Mouse (Mus musculus): Measurements from ENCODE around the gene Fbxl15. TPM values are rescaled to one million over a fixed set of nuclear protein-coding genes. Genes with fewer than 3 reads are reported as not detected.

The Fbxl15 gene
- polyA plus RNA-seq, 1 experiment from 2014 or later = 25.5 TPM

GRCm38 (mm10) chr19:46307781-46308180, 20.2 kb upstream of the Fbxl15 start:
- Histone ChIP-seq H3K4me2 (no peak overlapping the region), H3K4me3 (ENCODE audit: low read depth, low read length) (no peak overlapping the region), H3K9me3 (ENCODE audit: control insufficient read depth, low read length) (no peaks in the 10 kb centered on the region), H3K27me3 (ENCODE audit: control insufficient read depth, insufficient read depth, low read length) (peaks cover 20% of the 10 kb centered on the region), H3K27ac (ENCODE audit: low read depth, low read length) (no peak overlapping the region), H3K9ac (ENCODE audit: low read length) (no peak overlapping the region), H3K36me3 (ENCODE audit: control insufficient read depth, insufficient read depth, low read length) (no peaks in the 10 kb centered on the region), H3K4me1 (ENCODE audit: control insufficient read depth, insufficient read depth, low read length) (peaks cover 18% of the 10 kb centered on the region)
- WGBS = 80% methylated on average over 16 of the region's 16 CpGs
- ATAC-seq (ENCODE audit: low FRiP score) (no peak), DNase-seq (ENCODE audit: low spot score, missing footprints) (no peak)

DNA sequence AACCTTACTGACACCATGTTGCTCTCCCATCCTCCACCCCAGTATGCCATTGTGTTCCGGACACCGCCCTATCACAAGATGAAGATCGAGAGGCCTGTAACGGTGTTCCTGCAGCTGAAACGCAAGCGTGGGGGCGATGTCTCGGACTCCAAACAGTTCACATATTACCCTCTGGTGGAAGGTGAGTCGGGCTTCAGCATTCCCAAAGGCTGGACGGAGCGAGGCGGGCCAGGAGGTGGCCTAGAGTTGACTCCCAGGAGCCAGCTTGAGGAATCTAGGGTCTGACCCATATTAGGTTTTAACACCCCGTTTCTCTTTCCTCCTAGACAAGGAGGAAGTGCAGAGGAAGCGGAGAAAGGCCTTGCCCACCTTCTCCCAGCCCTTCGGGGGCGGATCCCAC, 19.7 kb upstream of the Fbxl15 start:
- 62% methylated on average over 16 of the region's 16 CpGs for WGBS
- H3K27ac ChIP-seq (ENCODE audit: low read depth, low read length) = no peak overlapping the region
- ATAC-seq (ENCODE audit: low FRiP score) (no peak), DNase-seq (ENCODE audit: low spot score, missing footprints) (no peak)
- no peaks in the 10 kb centered on the region for H3K36me3 ChIP-seq (ENCODE audit: control insufficient read depth, insufficient read depth, low read length)
- peaks cover 21% of the 10 kb centered on the region for H3K27me3 ChIP-seq (ENCODE audit: control insufficient read depth, insufficient read depth, low read length)
- peaks cover 18% of the 10 kb centered on the region for H3K4me1 ChIP-seq (ENCODE audit: control insufficient read depth, insufficient read depth, low read length)
- no peak overlapping the region for H3K9ac ChIP-seq (ENCODE audit: low read length)
- no peaks in the 10 kb centered on the region for H3K9me3 ChIP-seq (ENCODE audit: control insufficient read depth, low read length)
- H3K4me2 ChIP-seq = peak overlapping the region; percentile 50
- no peak overlapping the region for H3K4me3 ChIP-seq (ENCODE audit: low read depth, low read length)

GRCm38 (mm10) chr19:46308706-46309435, 19.1 kb upstream of the Fbxl15 start:
- Histone ChIP-seq H3K27me3 (ENCODE audit: control insufficient read depth, insufficient read depth, low read length) (peaks cover 26% of the 10 kb centered on the region), H3K27ac (ENCODE audit: low read depth, low read length) (no peak overlapping the region), H3K4me2 (peak overlapping the region; percentile 50), H3K4me3 (ENCODE audit: low read depth, low read length) (peak overlapping the region; percentile 26), H3K36me3 (ENCODE audit: control insufficient read depth, insufficient read depth, low read length) (no peaks in the 10 kb centered on the region), H3K9ac (ENCODE audit: low read length) (peak overlapping the region; percentile 44; the same call in 1 of the 2 replicates), H3K9me3 (ENCODE audit: control insufficient read depth, low read length) (no peaks in the 10 kb centered on the region), H3K4me1 (ENCODE audit: control insufficient read depth, insufficient read depth, low read length) (peaks cover 18% of the 10 kb centered on the region)
- WGBS = under 1% methylated on average over 47 of the region's 47 CpGs
- ATAC-seq (ENCODE audit: low FRiP score) (peak; percentile 55), DNase-seq (ENCODE audit: low spot score, missing footprints) (peak; percentile 98)

DNA sequence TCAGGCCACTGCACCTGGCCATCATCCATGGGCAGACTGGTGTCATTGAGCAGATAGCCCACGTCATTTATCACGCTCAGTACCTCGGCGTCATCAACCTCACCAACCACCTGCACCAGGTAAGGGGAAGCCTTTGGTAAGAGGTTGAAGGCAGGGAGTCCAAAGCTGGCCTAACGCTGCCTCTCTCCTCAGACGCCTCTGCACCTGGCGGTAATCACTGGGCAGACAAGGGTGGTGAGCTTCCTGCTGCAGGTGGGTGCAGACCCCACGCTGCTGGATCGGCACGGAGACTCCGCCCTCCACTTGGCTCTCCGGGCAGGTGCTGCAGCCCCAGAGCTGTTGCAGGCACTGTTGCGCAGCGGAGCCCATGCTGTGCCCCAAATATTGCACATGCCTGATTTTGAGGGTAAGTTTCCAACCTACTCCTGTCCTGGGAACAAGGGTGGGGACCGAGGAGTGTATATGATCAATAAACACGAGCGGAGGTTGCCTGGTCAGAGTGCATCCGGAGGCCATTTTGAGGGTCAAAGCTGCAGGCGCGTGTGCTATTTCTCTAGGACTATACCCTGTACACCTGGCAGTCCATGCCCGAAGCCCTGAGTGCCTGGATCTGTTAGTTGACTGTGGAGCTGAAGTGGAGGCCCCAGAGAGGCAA, 18.2 kb upstream of the Fbxl15 start:
- H3K4me3 ChIP-seq (ENCODE audit: low read depth, low read length) = no peak overlapping the region
- H3K27me3 ChIP-seq (ENCODE audit: control insufficient read depth, insufficient read depth, low read length) = peaks cover 35% of the 10 kb centered on the region
- peaks cover 14% of the 10 kb centered on the region for H3K4me1 ChIP-seq (ENCODE audit: control insufficient read depth, insufficient read depth, low read length)
- H3K9ac ChIP-seq (ENCODE audit: low read length) = no peak overlapping the region
- no peak overlapping the region for H3K27ac ChIP-seq (ENCODE audit: low read depth, low read length)
- H3K9me3 ChIP-seq (ENCODE audit: control insufficient read depth, low read length) = no peaks in the 10 kb centered on the region
- no peaks in the 10 kb centered on the region for H3K36me3 ChIP-seq (ENCODE audit: control insufficient read depth, insufficient read depth, low read length)
- ATAC-seq (ENCODE audit: low FRiP score) (no peak), DNase-seq (ENCODE audit: low spot score, missing footprints) (peak; percentile 49)
- WGBS = 79% methylated on average over 21 of the region's 21 CpGs
- no peak overlapping the region for H3K4me2 ChIP-seq

DNA sequence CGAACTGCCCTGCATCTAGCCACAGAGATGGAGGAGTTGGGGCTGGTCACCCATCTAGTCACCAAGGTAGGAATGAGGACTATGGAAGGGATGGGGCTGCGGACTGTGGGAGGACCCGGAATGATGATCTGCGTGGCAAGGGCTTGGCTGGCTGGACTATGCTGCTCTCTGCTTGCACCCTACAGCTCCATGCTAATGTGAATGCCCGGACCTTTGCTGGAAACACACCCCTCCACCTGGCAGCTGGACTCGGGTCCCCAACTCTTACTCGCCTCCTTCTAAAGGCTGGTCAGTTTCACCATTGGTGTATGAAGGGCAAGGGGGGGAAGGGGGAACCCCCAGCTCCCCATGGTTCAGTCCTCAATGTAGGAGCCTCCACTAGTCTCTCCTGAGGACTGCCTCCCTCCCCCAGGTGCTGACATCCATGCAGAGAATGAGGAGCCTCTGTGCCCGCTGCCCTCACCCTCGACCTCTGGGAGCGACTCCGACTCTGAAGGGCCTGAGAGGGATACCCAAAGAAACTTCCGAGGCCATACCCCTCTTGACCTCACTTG, 17.6 kb upstream of the Fbxl15 start:
- H3K36me3 ChIP-seq (ENCODE audit: control insufficient read depth, insufficient read depth, low read length) = no peaks in the 10 kb centered on the region
- no peak overlapping the region for H3K4me3 ChIP-seq (ENCODE audit: low read depth, low read length)
- DNase-seq (ENCODE audit: low spot score, missing footprints) = peak; percentile 71
- WGBS = 88% methylated on average over 12 of the region's 12 CpGs
- no peak overlapping the region for H3K27ac ChIP-seq (ENCODE audit: low read depth, low read length)
- peaks cover 8% of the 10 kb centered on the region for H3K4me1 ChIP-seq (ENCODE audit: control insufficient read depth, insufficient read depth, low read length)
- H3K27me3 ChIP-seq (ENCODE audit: control insufficient read depth, insufficient read depth, low read length) = peaks cover 41% of the 10 kb centered on the region
- H3K4me2 ChIP-seq = no peak overlapping the region
- ATAC-seq (ENCODE audit: low FRiP score) = no peak
- H3K9me3 ChIP-seq (ENCODE audit: control insufficient read depth, low read length) = no peaks in the 10 kb centered on the region
- H3K9ac ChIP-seq (ENCODE audit: low read length) = no peak overlapping the region

DNA sequence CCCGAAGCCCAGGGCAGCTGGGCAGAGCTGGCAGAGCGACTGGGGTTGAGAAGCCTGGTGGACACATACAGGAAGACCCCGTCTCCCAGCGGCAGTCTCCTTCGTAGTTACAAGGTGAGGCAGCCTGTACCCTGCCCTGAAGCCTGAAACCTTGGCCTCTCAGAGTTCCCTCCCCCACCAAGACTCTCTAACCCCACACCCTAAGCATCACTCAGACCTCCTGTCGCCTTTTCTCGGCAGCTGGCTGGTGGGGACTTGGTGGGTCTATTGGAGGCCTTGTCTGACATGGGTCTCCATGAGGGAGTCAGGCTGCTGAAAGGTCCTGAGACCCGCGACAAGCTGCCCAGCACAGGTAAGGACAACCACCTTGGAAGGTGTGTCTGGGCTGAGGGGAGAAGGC, 16.6 kb upstream of the Fbxl15 start:
- H3K9ac ChIP-seq (ENCODE audit: low read length) = no peak overlapping the region
- ATAC-seq (ENCODE audit: low FRiP score) = no peak
- no peak overlapping the region for H3K4me2 ChIP-seq
- H3K4me1 ChIP-seq (ENCODE audit: control insufficient read depth, insufficient read depth, low read length) = peaks cover 4% of the 10 kb centered on the region; the same call in 1 of the 2 replicates
- no peaks in the 10 kb centered on the region for H3K9me3 ChIP-seq (ENCODE audit: control insufficient read depth, low read length)
- WGBS = 85% methylated on average over 9 of the region's 9 CpGs
- H3K4me3 ChIP-seq (ENCODE audit: low read depth, low read length) = no peak overlapping the region
- no peaks in the 10 kb centered on the region for H3K36me3 ChIP-seq (ENCODE audit: control insufficient read depth, insufficient read depth, low read length)
- no peak for DNase-seq (ENCODE audit: low spot score, missing footprints)
- peaks cover 51% of the 10 kb centered on the region for H3K27me3 ChIP-seq (ENCODE audit: control insufficient read depth, insufficient read depth, low read length)
- H3K27ac ChIP-seq (ENCODE audit: low read depth, low read length) = no peak overlapping the region

- ATAC-seq (ENCODE audit: low FRiP score) (no peak), DNase-seq (ENCODE audit: low spot score, missing footprints) (no peak)
- Histone ChIP-seq H3K36me3 (ENCODE audit: control insufficient read depth, insufficient read depth, low read length) (no peaks in the 10 kb centered on the region), H3K27ac (ENCODE audit: low read depth, low read length) (no peak overlapping the region), H3K4me3 (ENCODE audit: low read depth, low read length) (no peak overlapping the region), H3K27me3 (ENCODE audit: control insufficient read depth, insufficient read depth, low read length) (peaks cover 55% of the 10 kb centered on the region), H3K4me2 (no peak overlapping the region), H3K9me3 (ENCODE audit: control insufficient read depth, low read length) (no peaks in the 10 kb centered on the region), H3K9ac (ENCODE audit: low read length) (no peak overlapping the region), H3K4me1 (ENCODE audit: control insufficient read depth, insufficient read depth, low read length) (peaks cover 9% of the 10 kb centered on the region)
- 92% methylated on average over 21 of the region's 21 CpGs for WGBS
Measured at GRCm38 (mm10) chr19:46312566-46312965, 15.4 kb upstream of the Fbxl15 start.

DNA sequence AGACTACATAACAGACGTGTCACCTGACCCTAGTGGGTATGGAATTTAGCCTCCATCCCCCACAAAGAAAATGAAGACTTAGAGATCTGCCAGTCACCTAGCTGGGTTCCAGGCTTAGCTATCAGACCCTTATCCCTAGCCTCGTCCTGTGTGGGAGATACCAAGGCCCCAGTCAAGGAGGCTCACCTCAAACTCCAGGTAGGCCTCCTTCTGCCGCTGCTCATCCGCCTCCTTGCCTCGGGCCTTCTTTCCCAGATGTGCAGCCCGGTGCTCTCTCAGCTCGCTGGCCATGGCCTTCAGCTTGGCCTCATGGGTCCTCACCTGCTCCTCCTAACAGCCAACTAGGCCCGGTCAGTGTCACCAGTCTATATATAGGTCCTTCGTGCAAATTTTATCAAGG, 14.9 kb upstream of the Fbxl15 start:
- H3K4me1 ChIP-seq (ENCODE audit: control insufficient read depth, insufficient read depth, low read length) = peaks cover 11% of the 10 kb centered on the region
- no peaks in the 10 kb centered on the region for H3K36me3 ChIP-seq (ENCODE audit: control insufficient read depth, insufficient read depth, low read length)
- H3K9me3 ChIP-seq (ENCODE audit: control insufficient read depth, low read length) = no peaks in the 10 kb centered on the region
- H3K27ac ChIP-seq (ENCODE audit: low read depth, low read length) = no peak overlapping the region
- no peak overlapping the region for H3K4me3 ChIP-seq (ENCODE audit: low read depth, low read length)
- H3K4me2 ChIP-seq = no peak overlapping the region
- no peak overlapping the region for H3K9ac ChIP-seq (ENCODE audit: low read length)
- DNase-seq (ENCODE audit: low spot score, missing footprints) (peak; percentile 57), ATAC-seq (ENCODE audit: low FRiP score) (no peak)
- 89% methylated on average over 9 of the region's 9 CpGs for WGBS
- H3K27me3 ChIP-seq (ENCODE audit: control insufficient read depth, insufficient read depth, low read length) = peaks cover 55% of the 10 kb centered on the region

GRCm38 (mm10) chr19:46313591-46313990, 14.4 kb upstream of the Fbxl15 start:
- Histone ChIP-seq H3K27ac (ENCODE audit: low read depth, low read length) (no peak overlapping the region), H3K4me2 (no peak overlapping the region), H3K9me3 (ENCODE audit: control insufficient read depth, low read length) (no peaks in the 10 kb centered on the region), H3K27me3 (ENCODE audit: control insufficient read depth, insufficient read depth, low read length) (peaks cover 57% of the 10 kb centered on the region), H3K4me1 (ENCODE audit: control insufficient read depth, insufficient read depth, low read length) (peaks cover 11% of the 10 kb centered on the region), H3K9ac (ENCODE audit: low read length) (no peak overlapping the region), H3K36me3 (ENCODE audit: control insufficient read depth, insufficient read depth, low read length) (no peaks in the 10 kb centered on the region), H3K4me3 (ENCODE audit: low read depth, low read length) (no peak overlapping the region)
- peak; percentile 54 for DNase-seq (ENCODE audit: low spot score, missing footprints)
- WGBS = 65% methylated on average over 6 of the region's 6 CpGs
- ATAC-seq (ENCODE audit: low FRiP score) = no peak

Data from midbrain, embryonic 11.5 days (tissue).